Mouse (Mus musculus) cerebellum, adult (tissue): Measurements from ENCODE around the gene Lrriq4.

Experiments
- ATAC-seq: cut with Nextera tagmentation; 2 replicates; pipeline ENCODE4 v1.9.2; 2017; ENCODE audit warnings: mild to moderate bottlenecking, moderate library complexity, mixed read lengths; ENCODE audit not compliant: insufficient number of reproducible peaks, low FRiP score, low TSS enrichment

Gene Lrriq4

GRCm38 (mm10) chr3:30644207-30644606, at the start of gene Lrriq4:
Gene Lrriq4 (plus strand): TSS chr3:30644507.
- ATAC-seq = no peak

- peak; percentile 42 for ATAC-seq
Observed at GRCm38 (mm10) chr3:30595111-30595832, 49.0 kb upstream of the Lrriq4 start.

- ATAC-seq = no peak
Observed at GRCm38 (mm10) chr3:30597271-30597670, 47.0 kb upstream of the Lrriq4 start.

- ATAC-seq = peak; percentile 26; the same call in 1 of the 2 replicates
Observed at GRCm38 (mm10) chr3:30599711-30600545, 44.4 kb upstream of the Lrriq4 start, which contains the start of gene Actrt3. Gene Actrt3 (minus strand): TSS chr3:30599939.

GRCm38 (mm10) chr3:30600717-30601116, 43.6 kb upstream of the Lrriq4 start:
- no peak for ATAC-seq

GRCm38 (mm10) chr3:30601175-30601574, 43.1 kb upstream of the Lrriq4 start:
- ATAC-seq = no peak

GRCm38 (mm10) chr3:30601610-30602064, 42.7 kb upstream of the Lrriq4 start:
- ATAC-seq = no peak

GRCm38 (mm10) chr3:30602065-30602739, 42.1 kb upstream of the Lrriq4 start, which contains the start of gene Mynn:
Gene Mynn (plus strand): TSS chr3:30602065.
- peak; percentile 89 for ATAC-seq

- ATAC-seq = no peak; the same call in 1 of the 2 replicates
Observed at GRCm38 (mm10) chr3:30602740-30603098, 41.6 kb upstream of the Lrriq4 start.

- no peak for ATAC-seq
Observed at GRCm38 (mm10) chr3:30603256-30603655, 41.1 kb upstream of the Lrriq4 start.

GRCm38 (mm10) chr3:30608999-30609398, 35.3 kb upstream of the Lrriq4 start:
- ATAC-seq = no peak

- no peak for ATAC-seq
Observed at GRCm38 (mm10) chr3:30610930-30611329, 33.4 kb upstream of the Lrriq4 start.

- ATAC-seq = no peak
Observed at GRCm38 (mm10) chr3:30620132-30620531, 24.2 kb upstream of the Lrriq4 start.

GRCm38 (mm10) chr3:30633681-30634080, 10.6 kb upstream of the Lrriq4 start:
- no peak for ATAC-seq

GRCm38 (mm10) chr3:30635629-30636028, 8.7 kb upstream of the Lrriq4 start:
- no peak for ATAC-seq

GRCm38 (mm10) chr3:30646761-30647160, 2.5 kb downstream of the Lrriq4 start:
- ATAC-seq = no peak

GRCm38 (mm10) chr3:30647440-30648090, 3.3 kb downstream of the Lrriq4 start, which contains the start of gene Lrrc34:
Gene Lrrc34 (minus strand): TSS chr3:30647869.
- no peak for ATAC-seq

GRCm38 (mm10) chr3:30648466-30648865, 4.2 kb downstream of the Lrriq4 start:
- no peak for ATAC-seq

- ATAC-seq = 0 out of 2 replicates have a peak, but pooled peaks have one; percentile 39
Observed at GRCm38 (mm10) chr3:30650062-30650841, 5.9 kb downstream of the Lrriq4 start.
